Comparison of ENCODE assay signal across 17 mouse cellular contexts in the genomic region with DNA sequence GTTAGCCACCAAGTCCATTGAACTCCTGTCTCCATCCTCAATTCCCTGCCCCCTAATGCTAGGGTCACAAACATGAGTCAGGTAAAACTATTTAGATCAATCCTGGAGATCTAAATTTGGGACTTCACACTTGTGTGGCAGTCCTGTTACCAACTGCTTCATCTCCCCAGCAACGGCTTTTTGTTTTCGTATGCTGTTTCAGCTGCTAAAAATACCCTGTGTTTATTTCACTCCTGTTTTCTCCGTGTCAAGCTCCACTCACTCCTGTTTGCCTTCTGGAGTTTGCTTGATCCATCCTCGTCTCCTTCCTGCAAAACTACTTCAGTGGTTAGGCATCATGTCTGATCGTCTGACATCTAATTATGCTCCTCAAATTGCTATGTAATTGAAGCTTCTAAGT.
DNase-seq lines count a peak whose midpoint lies in the region; ATAC-seq and TF ChIP-seq lines count a peak whose summit lies in the region.
"Had no signal": no experiment of that assay in that cellular context is flagged by ENCODE, and none has a peak within 500 bp of the region (broad histone marks: within the 10 kb centered on the region; RNA-seq: fewer than 3 reads in every experiment).

No protein-coding gene starts in this region.

- no peak for TF ChIP-seq POLR2A in liver, adult 2 months (IDR thresholded peaks at IDR 0.05; ENCODE audit: extremely low read depth, insufficient read depth, low read length)

- no peak overlapping the region for H3K9ac ChIP-seq in liver, adult 2 months (ENCODE audit: low read depth, low read length)
- no peak overlapping the region for H3K9ac ChIP-seq in liver, embryonic 12.5 days
- H3K9ac ChIP-seq: embryonic facial prominence, embryonic 12.5 days; forebrain, embryonic 15.5 days; heart, embryonic 13.5 days had no signal

- H3K36me3 ChIP-seq in liver, adult 2 months (ENCODE audit: control insufficient read depth, insufficient read depth, low read length) = no peaks in the 10 kb centered on the region
- H3K36me3 ChIP-seq in liver, embryonic 12.5 days = no peaks in the 10 kb centered on the region
- H3K36me3 ChIP-seq: embryonic facial prominence, embryonic 12.5 days; forebrain, embryonic 15.5 days; heart, embryonic 13.5 days had no signal

- no peaks in the 10 kb centered on the region for H3K9me3 ChIP-seq in liver, embryonic 12.5 days (replicated peaks)
- H3K9me3 ChIP-seq: embryonic facial prominence, embryonic 12.5 days; forebrain, embryonic 15.5 days; heart, embryonic 13.5 days had no signal

- no peak overlapping the region for H3K4me2 ChIP-seq in liver, embryonic 12.5 days
- H3K4me2 ChIP-seq: embryonic facial prominence, embryonic 12.5 days; forebrain, embryonic 15.5 days; heart, embryonic 13.5 days had no signal

- no peak for TF ChIP-seq CTCF in gastrocnemius, adult 2 months (IDR thresholded peaks at IDR 0.05)
- TF ChIP-seq CTCF in liver, adult 2 months (IDR thresholded peaks at IDR 0.05; ENCODE audit: low read depth, low read length) = no peak

- DNase-seq in gastrocnemius, adult 2 months = peak; percentile 11
- no peak for DNase-seq in gastrocnemius, postnatal 14 days
- peak; percentile 16 to 25 for DNase-seq in layer of hippocampus, adult 8-10 months (ENCODE audit: low spot score in 2 of 2)
- DNase-seq in layer of hippocampus, postnatal 14 days (ENCODE audit: low spot score in 2 of 2) = no peak
- DNase-seq in liver, adult 2 months (ENCODE audit: extremely low read depth, low read depth, low spot score) = no peak
- DNase-seq in urinary bladder, postnatal 36 days (ENCODE audit: low spot score in 2 of 2) = no peak
- DNase-seq: adrenal gland, postnatal 10 days; cerebellum, adult 11-12 months; cerebellum, adult 9-10 months; cerebellum, postnatal 25 days; gastrocnemius, postnatal 36 days; heart, adult 11 months; heart, postnatal 36 days had no signal

- intact Hi-C loops in gastrocnemius, adult 2 months (cut with DNase I) = no loop called here
- intact Hi-C loops in gastrocnemius, postnatal 14 days (cut with DNase I; ENCODE audit: low total_unique reads) = no loop called here

- H3K4me3 ChIP-seq in gastrocnemius, adult 2 months = no peak overlapping the region
- H3K4me3 ChIP-seq in liver, adult 2 months (ENCODE audit: insufficient read depth, low read depth, low read length) = no peak overlapping the region
- no peak overlapping the region for H3K4me3 ChIP-seq in liver, embryonic 12.5 days
- H3K4me3 ChIP-seq: embryonic facial prominence, embryonic 12.5 days; forebrain, embryonic 15.5 days; heart, embryonic 13.5 days had no signal

- H3K27ac ChIP-seq in gastrocnemius, adult 2 months = no peak overlapping the region
- H3K27ac ChIP-seq in liver, adult 2 months (replicated peaks; ENCODE audit: insufficient read depth, low read depth, low read length) = peak overlapping the region; percentile 35; the same call in 1 of the 2 replicates
- no peak overlapping the region for H3K27ac ChIP-seq in liver, embryonic 12.5 days
- H3K27ac ChIP-seq: embryonic facial prominence, embryonic 12.5 days; forebrain, embryonic 15.5 days; heart, embryonic 13.5 days had no signal

- 32% methylated on average over 5 of the region's 5 CpGs for WGBS in liver, adult 2 months
- WGBS in liver, embryonic 12.5 days (ENCODE audit: insufficient replicate concordance) = 59% methylated on average over 5 of the region's 5 CpGs

- H3K4me1 ChIP-seq in liver, adult 2 months (ENCODE audit: control insufficient read depth, insufficient read depth, low read length) = peaks cover 12% of the 10 kb centered on the region
- no peaks in the 10 kb centered on the region for H3K4me1 ChIP-seq in liver, embryonic 12.5 days
- H3K4me1 ChIP-seq: embryonic facial prominence, embryonic 12.5 days; forebrain, embryonic 15.5 days; heart, embryonic 13.5 days had no signal

- no peak for ATAC-seq in liver, embryonic 12.5 days
- ATAC-seq: forebrain, embryonic 15.5 days had no signal

- H3K79me2 ChIP-seq in liver, adult 2 months (ENCODE audit: control insufficient read depth, insufficient read depth, low read length) = no peaks in the 10 kb centered on the region

- H3K27me3 ChIP-seq in liver, adult 2 months (ENCODE audit: control insufficient read depth, insufficient read depth, low read length) = no peaks in the 10 kb centered on the region
- H3K27me3 ChIP-seq in liver, embryonic 12.5 days (replicated peaks) = no peaks in the 10 kb centered on the region
- H3K27me3 ChIP-seq: embryonic facial prominence, embryonic 12.5 days; forebrain, embryonic 15.5 days; heart, embryonic 13.5 days had no signal

Comparison
In these comparisons a context has a peak if more than half of its experiments do, and no peak if none do; other contexts are left out.
1. DNase-seq: peak in gastrocnemius, adult 2 months (single experiment) and layer of hippocampus, adult 8-10 months (2 of 2); none in gastrocnemius, postnatal 14 days (single experiment), layer of hippocampus, postnatal 14 days (0 of 2), liver, adult 2 months (single experiment) and urinary bladder, postnatal 36 days (0 of 2).